In genomic region chr16:57366941-57367694, GRCm38 (mm10) we compare ENCODE assay signal across 10 mouse cellular contexts. TPM values are rescaled to one million over a fixed set of nuclear protein-coding genes. Genes with fewer than 3 reads are reported as not detected.
DNase-seq lines count a peak whose midpoint lies in the region; ATAC-seq and TF ChIP-seq lines count a peak whose summit lies in the region.
"Had no signal": no experiment of that assay in that cellular context is flagged by ENCODE, and none has a peak within 500 bp of the region (broad histone marks: within the 10 kb centered on the region; RNA-seq: fewer than 3 reads in every experiment).

No protein-coding gene starts in this region.

- no peak for TF ChIP-seq EP300 in stomach, postnatal 0 days (optimal IDR thresholded peaks at IDR 0.05)

- H3K4me2 ChIP-seq in midbrain, embryonic 16.5 days (ENCODE audit: low read length), result no peak overlapping the region
- 0 out of 2 replicates have a peak overlapping the region, but pooled peaks have one; percentile 1 for H3K4me2 ChIP-seq in intestine, embryonic 16.5 days (ENCODE audit: low read depth, low read length)
- H3K4me2 ChIP-seq in stomach, postnatal 0 days (replicated peaks; ENCODE audit: low read depth), result no peak overlapping the region
- no peak overlapping the region for H3K4me2 ChIP-seq in midbrain, embryonic 15.5 days
- H3K4me2 ChIP-seq: hindbrain, embryonic 15.5 days had no signal

- no peaks in the 10 kb centered on the region for H3K9me3 ChIP-seq in midbrain, embryonic 10.5 days (replicated peaks)
- H3K9me3 ChIP-seq in midbrain, embryonic 16.5 days (replicated peaks; ENCODE audit: control insufficient read depth, low read length, poor library complexity, severe bottlenecking), result no peaks in the 10 kb centered on the region
- no peaks in the 10 kb centered on the region for H3K9me3 ChIP-seq in intestine, embryonic 16.5 days (ENCODE audit: control insufficient read depth, low read length)
- H3K9me3 ChIP-seq in stomach, postnatal 0 days (ENCODE audit: control insufficient read depth, low read length), result no peaks in the 10 kb centered on the region
- no peaks in the 10 kb centered on the region for H3K9me3 ChIP-seq in midbrain, embryonic 15.5 days
- H3K9me3 ChIP-seq: hindbrain, embryonic 15.5 days had no signal

- H3K36me3 ChIP-seq in midbrain, embryonic 10.5 days, result no peaks in the 10 kb centered on the region
- no peaks in the 10 kb centered on the region for H3K36me3 ChIP-seq in midbrain, embryonic 16.5 days (ENCODE audit: control insufficient read depth, insufficient read depth, low read length)
- no peaks in the 10 kb centered on the region for H3K36me3 ChIP-seq in intestine, embryonic 16.5 days (ENCODE audit: control insufficient read depth, insufficient read depth, low read length)
- H3K36me3 ChIP-seq in stomach, postnatal 0 days (ENCODE audit: control insufficient read depth, insufficient read depth, low read length), result no peaks in the 10 kb centered on the region
- no peaks in the 10 kb centered on the region for H3K36me3 ChIP-seq in midbrain, embryonic 15.5 days (replicated peaks)
- H3K36me3 ChIP-seq: hindbrain, embryonic 15.5 days had no signal

- intact Hi-C loops in heart, postnatal 25 days (cut with DNase I), result no loop called here

- H3K9ac ChIP-seq in midbrain, embryonic 16.5 days (ENCODE audit: low read depth, low read length), result no peak overlapping the region
- H3K9ac ChIP-seq in intestine, embryonic 16.5 days (ENCODE audit: low read depth, low read length), result no peak overlapping the region
- no peak overlapping the region for H3K9ac ChIP-seq in stomach, postnatal 0 days (ENCODE audit: low read length)
- H3K9ac ChIP-seq in midbrain, embryonic 15.5 days, result no peak overlapping the region
- H3K9ac ChIP-seq: hindbrain, embryonic 15.5 days had no signal

- no peak overlapping the region for H3K4me3 ChIP-seq in midbrain, embryonic 10.5 days
- no peak overlapping the region for H3K4me3 ChIP-seq in midbrain, embryonic 16.5 days (ENCODE audit: low read depth, low read length)
- no peak overlapping the region for H3K4me3 ChIP-seq in intestine, embryonic 16.5 days (ENCODE audit: low read length)
- no peak overlapping the region for H3K4me3 ChIP-seq in stomach, postnatal 0 days (ENCODE audit: low read depth, low read length)
- no peak overlapping the region for H3K4me3 ChIP-seq in midbrain, embryonic 15.5 days
- H3K4me3 ChIP-seq: hindbrain, embryonic 15.5 days had no signal

- no peaks in the 10 kb centered on the region for H3K27me3 ChIP-seq in midbrain, embryonic 10.5 days (ENCODE audit: low read depth, poor library complexity, severe bottlenecking)
- no peaks in the 10 kb centered on the region for H3K27me3 ChIP-seq in midbrain, embryonic 16.5 days (ENCODE audit: control insufficient read depth, insufficient read depth, low read depth, low read length)
- no peaks in the 10 kb centered on the region for H3K27me3 ChIP-seq in intestine, embryonic 16.5 days (replicated peaks; ENCODE audit: control insufficient read depth, insufficient read depth, low read length)
- no peaks in the 10 kb centered on the region for H3K27me3 ChIP-seq in stomach, postnatal 0 days (ENCODE audit: control insufficient read depth, insufficient read depth, low read length)
- H3K27me3 ChIP-seq in midbrain, embryonic 15.5 days (replicated peaks), result no peaks in the 10 kb centered on the region
- H3K27me3 ChIP-seq: hindbrain, embryonic 15.5 days had no signal

- no peak for TF ChIP-seq CTCF in stomach, postnatal 0 days (IDR thresholded peaks at IDR 0.05; ENCODE audit: low read depth)

- 73% methylated on average over 18 of the region's 18 CpGs for WGBS in midbrain, embryonic 10.5 days
- 80% methylated on average over 18 of the region's 18 CpGs for WGBS in midbrain, embryonic 16.5 days
- 41% methylated on average over 18 of the region's 18 CpGs for WGBS in intestine, embryonic 16.5 days
- WGBS in stomach, postnatal 0 days, result 42% methylated on average over 18 of the region's 18 CpGs
- WGBS in midbrain, embryonic 15.5 days, result 79% methylated on average over 18 of the region's 18 CpGs

- DNase-seq in heart, adult 11 months, result peak; percentile 89
- DNase-seq in heart, postnatal 25 days (ENCODE audit: low spot score), result no peak
- DNase-seq in midbrain, embryonic 10.5 days (ENCODE audit: low spot score), result peak; percentile 19
- DNase-seq in stomach, postnatal 0 days (ENCODE audit: low spot score), result no peak
- no peak for DNase-seq in testis, postnatal 10 days (ENCODE audit: low spot score)
- DNase-seq: thymus, adult 2 months had no signal

- peaks cover 15% of the 10 kb centered on the region for H3K4me1 ChIP-seq in midbrain, embryonic 10.5 days
- H3K4me1 ChIP-seq in midbrain, embryonic 16.5 days (ENCODE audit: control insufficient read depth, insufficient read depth, low read length), result peaks cover 3% of the 10 kb centered on the region; the same call in 1 of the 2 replicates
- peaks cover 6% of the 10 kb centered on the region; the same call in 1 of the 2 replicates for H3K4me1 ChIP-seq in intestine, embryonic 16.5 days (ENCODE audit: control insufficient read depth, insufficient read depth, low read length)
- no peaks in the 10 kb centered on the region for H3K4me1 ChIP-seq in stomach, postnatal 0 days (replicated peaks; ENCODE audit: control insufficient read depth, insufficient read depth)
- peaks cover 5% of the 10 kb centered on the region for H3K4me1 ChIP-seq in midbrain, embryonic 15.5 days

- H3K27ac ChIP-seq in midbrain, embryonic 10.5 days (replicated peaks), result no peak overlapping the region
- no peak overlapping the region for H3K27ac ChIP-seq in midbrain, embryonic 16.5 days (ENCODE audit: low read length)
- peak overlapping the region; percentile 82 for H3K27ac ChIP-seq in intestine, embryonic 16.5 days (ENCODE audit: low read length)
- peak overlapping the region; percentile 81 for H3K27ac ChIP-seq in stomach, postnatal 0 days (replicated peaks)
- no peak overlapping the region for H3K27ac ChIP-seq in midbrain, embryonic 15.5 days
- H3K27ac ChIP-seq: hindbrain, embryonic 15.5 days had no signal

- ATAC-seq in midbrain, embryonic 16.5 days, result no peak
- ATAC-seq in intestine, embryonic 16.5 days, result 0 out of 2 replicates have a peak, but pooled peaks have one; percentile 10
- ATAC-seq in stomach, postnatal 0 days (ENCODE audit: low FRiP score, low TSS enrichment), result no peak; the same call in 1 of the 2 replicates
- ATAC-seq in midbrain, embryonic 15.5 days (replicated peaks), result no peak

RNA-seq across cellular contexts. Expression of gene Filip1l, which starts 14.2 kb away (rescaled TPM):
- 10 to 100 TPM; 32.9 to 40.7 TPM for total RNA-seq in heart, postnatal 25 days (2021)
- polyA plus RNA-seq in midbrain, embryonic 10.5 days (2016; fragmentation: Nextera tagmentation; extraction: Ambion mirVana), result 6.7 and 7.0 TPM in 2 replicates
- 2.2 TPM in 2 replicates for polyA plus RNA-seq in midbrain, embryonic 16.5 days (2015; fragmentation: Nextera tagmentation; extraction: Ambion mirVana)
- polyA plus RNA-seq in intestine, embryonic 16.5 days (2015; fragmentation: Nextera tagmentation; extraction: Ambion mirVana), result 30.4 and 31.9 TPM in 2 replicates
- polyA plus RNA-seq in stomach, postnatal 0 days (2015; fragmentation: Nextera tagmentation; extraction: Ambion mirVana), result 35.3 and 41.6 TPM in 2 replicates
- 1.9 and 2.5 TPM in 2 replicates for polyA plus RNA-seq in midbrain, embryonic 15.5 days (2015; fragmentation: Nextera tagmentation; extraction: Ambion mirVana)

Comparison
In these comparisons a context has a peak if more than half of its experiments do, and no peak if none do; other contexts are left out.
1. DNase-seq: peak in heart, adult 11 months (single experiment) and midbrain, embryonic 10.5 days (single experiment); none in heart, postnatal 25 days (single experiment), stomach, postnatal 0 days (single experiment) and testis, postnatal 10 days (single experiment).
2. H3K27ac ChIP-seq: peak in intestine, embryonic 16.5 days (single experiment) and stomach, postnatal 0 days (single experiment); none in midbrain, embryonic 10.5 days (single experiment), midbrain, embryonic 16.5 days (single experiment) and midbrain, embryonic 15.5 days (single experiment).